Mouse (Mus musculus): ENCODE measurements around the gene Apoa5. TPM values are rescaled to one million over a fixed set of nuclear protein-coding genes. Genes with fewer than 3 reads are reported as not detected.
A peak's percentile ranks its signal among the peaks of the same experiment; 100 is the strongest.

Apoa5 gene
- polyA plus RNA-seq, 1 experiment from 2014 or later, result not detected

DNA sequence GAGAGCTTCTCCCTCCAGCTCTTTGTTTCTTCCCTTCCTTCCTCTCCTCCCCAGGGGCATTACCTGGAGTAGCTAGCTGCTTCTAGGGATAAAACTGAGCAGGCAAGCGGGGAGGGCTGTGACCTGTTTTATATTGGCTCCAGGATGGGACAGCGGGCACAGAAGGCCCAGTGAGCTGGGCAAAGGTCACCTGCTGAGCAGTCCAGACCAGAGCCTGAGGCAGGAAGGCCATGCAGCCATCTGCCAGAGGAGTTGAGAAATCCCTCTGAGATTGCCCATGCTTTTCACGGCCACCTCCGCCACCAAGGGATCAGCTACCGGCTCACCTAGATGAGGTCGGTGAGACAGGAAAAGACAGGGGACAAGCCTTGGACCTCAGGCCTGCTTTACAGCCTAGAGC is 33.2 kb upstream of the Apoa5 start:
- WGBS, result 84% methylated on average over 6 of the region's 6 CpGs
- no peaks in the 10 kb centered on the region for H3K27me3 ChIP-seq (ENCODE audit: control insufficient read depth, insufficient read depth, low read length)
- H3K4me2 ChIP-seq (ENCODE audit: low read length), result no peak overlapping the region
- no peaks in the 10 kb centered on the region for H3K36me3 ChIP-seq (ENCODE audit: control insufficient read depth, insufficient read depth, low read length)
- H3K9me3 ChIP-seq (ENCODE audit: control insufficient read depth, low read length), result no peaks in the 10 kb centered on the region
- H3K4me3 ChIP-seq (replicated peaks; ENCODE audit: low read depth, low read length), result no peak overlapping the region
- H3K9ac ChIP-seq (replicated peaks; ENCODE audit: low read length), result no peak overlapping the region
- H3K4me1 ChIP-seq (ENCODE audit: control insufficient read depth, insufficient read depth, low read length), result 0 out of 2 replicates have a peak, but pooled peaks cover 5% of the 10 kb centered on the region
- no peak for DNase-seq
- no peak overlapping the region for H3K27ac ChIP-seq (replicated peaks; ENCODE audit: low read depth, low read length)
- ATAC-seq (ENCODE audit: low FRiP score, low TSS enrichment), result no peak

- H3K4me2 ChIP-seq (ENCODE audit: low read length), result no peak within 1 kb of the TSS
- H3K4me3 ChIP-seq (replicated peaks; ENCODE audit: low read depth, low read length), result no peak within 1 kb of the TSS
- H3K27ac ChIP-seq (replicated peaks; ENCODE audit: low read depth, low read length), result no peak within 1 kb of the TSS
- no peaks in the 10 kb centered on the region for H3K36me3 ChIP-seq (ENCODE audit: control insufficient read depth, insufficient read depth, low read length)
- ATAC-seq (ENCODE audit: low FRiP score, low TSS enrichment) (no peak), DNase-seq (no peak)
- 0 out of 2 replicates have a peak, but pooled peaks cover 5% of the 10 kb centered on the region for H3K4me1 ChIP-seq (ENCODE audit: control insufficient read depth, insufficient read depth, low read length)
- no peaks in the 10 kb centered on the region for H3K9me3 ChIP-seq (ENCODE audit: control insufficient read depth, low read length)
- H3K27me3 ChIP-seq (ENCODE audit: control insufficient read depth, insufficient read depth, low read length), result no peaks in the 10 kb centered on the region
- H3K9ac ChIP-seq (replicated peaks; ENCODE audit: low read length), result no peak within 1 kb of the TSS
Measured at GRCm38 (mm10) chr9:46235596-46235648, 33.0 kb upstream of the Apoa5 start, which contains the start of gene Apoc3. Apoc3 (minus strand) TSS chr9:46235636.

DNA sequence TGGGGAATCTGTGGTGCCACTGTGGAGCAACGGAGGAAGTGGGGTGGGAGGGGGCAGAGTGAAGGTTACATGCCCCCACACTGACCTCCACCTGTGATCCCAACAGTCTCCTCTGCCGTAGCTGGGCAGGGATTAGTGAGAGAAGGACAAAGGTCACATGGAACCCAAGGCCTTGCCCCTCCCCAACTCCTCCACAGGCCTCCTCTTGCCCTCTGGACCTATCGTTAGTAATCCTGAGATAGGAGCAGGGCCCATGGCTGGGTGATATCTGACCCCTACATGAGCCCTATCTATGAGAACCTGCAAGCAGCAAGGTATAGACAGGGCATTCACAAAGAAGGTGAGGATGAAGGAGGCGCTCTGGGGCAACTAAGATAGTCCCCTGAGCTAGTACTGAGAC is 32.8 kb upstream of the Apoa5 start:
- no peaks in the 10 kb centered on the region for H3K27me3 ChIP-seq (ENCODE audit: control insufficient read depth, insufficient read depth, low read length)
- no peak overlapping the region for H3K4me3 ChIP-seq (replicated peaks; ENCODE audit: low read depth, low read length)
- DNase-seq, result no peak
- H3K4me2 ChIP-seq (ENCODE audit: low read length), result no peak overlapping the region
- ATAC-seq (ENCODE audit: low FRiP score, low TSS enrichment), result no peak
- H3K4me1 ChIP-seq (ENCODE audit: control insufficient read depth, insufficient read depth, low read length), result 0 out of 2 replicates have a peak, but pooled peaks cover 3% of the 10 kb centered on the region
- no peak overlapping the region for H3K9ac ChIP-seq (replicated peaks; ENCODE audit: low read length)
- no peaks in the 10 kb centered on the region for H3K36me3 ChIP-seq (ENCODE audit: control insufficient read depth, insufficient read depth, low read length)
- H3K27ac ChIP-seq (replicated peaks; ENCODE audit: low read depth, low read length), result no peak overlapping the region
- WGBS, result 44% methylated on average over 4 of the region's 4 CpGs
- no peaks in the 10 kb centered on the region for H3K9me3 ChIP-seq (ENCODE audit: control insufficient read depth, low read length)

DNA sequence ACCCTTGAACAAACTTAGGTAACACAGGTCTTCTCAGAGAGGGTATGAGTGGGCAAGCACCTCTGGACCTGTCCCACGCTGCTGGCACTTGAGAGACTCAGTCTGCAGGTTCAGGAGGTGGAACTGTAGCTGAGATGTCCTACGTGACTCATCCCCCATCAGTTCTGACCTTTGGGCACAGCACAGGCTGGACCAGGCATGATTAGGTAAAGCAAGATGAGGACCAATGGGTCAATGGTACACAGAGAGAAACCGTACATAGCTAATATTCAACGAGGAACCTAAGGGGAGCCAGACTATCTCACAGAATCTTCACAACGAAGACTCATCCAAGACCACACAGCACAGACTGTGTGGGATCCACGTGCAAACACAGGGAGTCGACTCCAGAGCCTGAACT is 29.6 kb upstream of the Apoa5 start:
- H3K4me2 ChIP-seq (ENCODE audit: low read length), result no peak overlapping the region
- no peaks in the 10 kb centered on the region for H3K36me3 ChIP-seq (ENCODE audit: control insufficient read depth, insufficient read depth, low read length)
- WGBS, result 89% methylated on average over 7 of the region's 7 CpGs
- H3K27me3 ChIP-seq (ENCODE audit: control insufficient read depth, insufficient read depth, low read length), result no peaks in the 10 kb centered on the region
- H3K9me3 ChIP-seq (ENCODE audit: control insufficient read depth, low read length), result no peaks in the 10 kb centered on the region
- no peak overlapping the region for H3K27ac ChIP-seq (replicated peaks; ENCODE audit: low read depth, low read length)
- DNase-seq (no peak), ATAC-seq (ENCODE audit: low FRiP score, low TSS enrichment) (no peak)
- no peaks in the 10 kb centered on the region for H3K4me1 ChIP-seq (ENCODE audit: control insufficient read depth, insufficient read depth, low read length)
- H3K9ac ChIP-seq (replicated peaks; ENCODE audit: low read length), result no peak overlapping the region
- H3K4me3 ChIP-seq (replicated peaks; ENCODE audit: low read depth, low read length), result no peak overlapping the region

- WGBS, result 77% methylated on average over 7 of the region's 7 CpGs
- no peak for DNase-seq
- no peak for ATAC-seq (ENCODE audit: low FRiP score, low TSS enrichment)
- Histone ChIP-seq H3K9ac (replicated peaks; ENCODE audit: low read length) (no peak within 1 kb of the TSS), H3K4me2 (ENCODE audit: low read length) (no peak within 1 kb of the TSS), H3K9me3 (ENCODE audit: control insufficient read depth, low read length) (no peaks in the 10 kb centered on the region), H3K27ac (replicated peaks; ENCODE audit: low read depth, low read length) (no peak within 1 kb of the TSS), H3K36me3 (ENCODE audit: control insufficient read depth, insufficient read depth, low read length) (no peaks in the 10 kb centered on the region), H3K4me1 (ENCODE audit: control insufficient read depth, insufficient read depth, low read length) (no peaks in the 10 kb centered on the region), H3K27me3 (ENCODE audit: control insufficient read depth, insufficient read depth, low read length) (no peaks in the 10 kb centered on the region), H3K4me3 (replicated peaks; ENCODE audit: low read depth, low read length) (no peak within 1 kb of the TSS)
Measured at GRCm38 (mm10) chr9:46240526-46241153, 27.8 kb upstream of the Apoa5 start, which contains the start of gene Apoa4. Apoa4 (plus strand) TSS chr9:46240696.

- H3K27ac ChIP-seq (replicated peaks; ENCODE audit: low read depth, low read length), result no peak overlapping the region
- ATAC-seq (ENCODE audit: low FRiP score, low TSS enrichment) (no peak), DNase-seq (no peak)
- 82% methylated on average over 2 of the region's 2 CpGs for WGBS
- H3K9me3 ChIP-seq (ENCODE audit: control insufficient read depth, low read length), result no peaks in the 10 kb centered on the region
- H3K36me3 ChIP-seq (ENCODE audit: control insufficient read depth, insufficient read depth, low read length), result no peaks in the 10 kb centered on the region
- H3K9ac ChIP-seq (replicated peaks; ENCODE audit: low read length), result no peak overlapping the region
- H3K27me3 ChIP-seq (ENCODE audit: control insufficient read depth, insufficient read depth, low read length), result no peaks in the 10 kb centered on the region
- no peaks in the 10 kb centered on the region for H3K4me1 ChIP-seq (ENCODE audit: control insufficient read depth, insufficient read depth, low read length)
- H3K4me2 ChIP-seq (ENCODE audit: low read length), result no peak overlapping the region
- H3K4me3 ChIP-seq (replicated peaks; ENCODE audit: low read depth, low read length), result no peak overlapping the region
Measured at GRCm38 (mm10) chr9:46241818-46242217, 26.6 kb upstream of the Apoa5 start.

GRCm38 (mm10) chr9:46243122-46243521 is 25.3 kb upstream of the Apoa5 start:
- Histone ChIP-seq H3K4me2 (ENCODE audit: low read length) (no peak overlapping the region), H3K9me3 (ENCODE audit: control insufficient read depth, low read length) (no peaks in the 10 kb centered on the region), H3K27ac (replicated peaks; ENCODE audit: low read depth, low read length) (no peak overlapping the region), H3K4me1 (ENCODE audit: control insufficient read depth, insufficient read depth, low read length) (no peaks in the 10 kb centered on the region), H3K36me3 (ENCODE audit: control insufficient read depth, insufficient read depth, low read length) (no peaks in the 10 kb centered on the region), H3K4me3 (replicated peaks; ENCODE audit: low read depth, low read length) (no peak overlapping the region), H3K27me3 (ENCODE audit: control insufficient read depth, insufficient read depth, low read length) (no peaks in the 10 kb centered on the region), H3K9ac (replicated peaks; ENCODE audit: low read length) (no peak overlapping the region)
- no peak for DNase-seq
- WGBS, result 76% methylated on average over 4 of the region's 4 CpGs
- no peak for ATAC-seq (ENCODE audit: low FRiP score, low TSS enrichment)

DNA sequence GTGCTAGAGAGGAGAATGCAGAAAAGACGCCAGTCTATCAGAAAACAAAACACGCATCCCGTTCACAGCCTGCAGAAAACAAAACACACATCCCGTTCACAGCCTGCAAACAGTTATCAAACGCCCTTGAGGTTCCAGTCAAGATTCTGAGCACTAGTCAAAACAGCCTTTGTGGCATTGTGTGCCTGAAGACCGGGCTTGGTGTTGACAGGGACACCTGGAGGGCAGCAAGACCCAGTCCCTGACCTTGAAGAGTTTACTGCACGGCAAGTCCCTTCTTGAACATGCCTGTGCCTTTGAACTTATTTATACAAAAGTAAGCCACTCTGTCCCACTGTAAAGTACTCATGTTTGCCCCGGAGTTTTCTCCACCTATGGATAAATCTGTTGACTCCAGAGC is 24.8 kb upstream of the Apoa5 start:
- Histone ChIP-seq H3K27me3 (ENCODE audit: control insufficient read depth, insufficient read depth, low read length) (no peaks in the 10 kb centered on the region), H3K4me2 (ENCODE audit: low read length) (no peak overlapping the region), H3K4me1 (ENCODE audit: control insufficient read depth, insufficient read depth, low read length) (no peaks in the 10 kb centered on the region), H3K9ac (replicated peaks; ENCODE audit: low read length) (no peak overlapping the region), H3K27ac (replicated peaks; ENCODE audit: low read depth, low read length) (no peak overlapping the region), H3K36me3 (ENCODE audit: control insufficient read depth, insufficient read depth, low read length) (no peaks in the 10 kb centered on the region), H3K9me3 (ENCODE audit: control insufficient read depth, low read length) (no peaks in the 10 kb centered on the region), H3K4me3 (replicated peaks; ENCODE audit: low read depth, low read length) (no peak overlapping the region)
- DNase-seq (no peak), ATAC-seq (ENCODE audit: low FRiP score, low TSS enrichment) (no peak)
- 71% methylated on average over 8 of the region's 8 CpGs for whole genome bisulfite sequencing

DNA sequence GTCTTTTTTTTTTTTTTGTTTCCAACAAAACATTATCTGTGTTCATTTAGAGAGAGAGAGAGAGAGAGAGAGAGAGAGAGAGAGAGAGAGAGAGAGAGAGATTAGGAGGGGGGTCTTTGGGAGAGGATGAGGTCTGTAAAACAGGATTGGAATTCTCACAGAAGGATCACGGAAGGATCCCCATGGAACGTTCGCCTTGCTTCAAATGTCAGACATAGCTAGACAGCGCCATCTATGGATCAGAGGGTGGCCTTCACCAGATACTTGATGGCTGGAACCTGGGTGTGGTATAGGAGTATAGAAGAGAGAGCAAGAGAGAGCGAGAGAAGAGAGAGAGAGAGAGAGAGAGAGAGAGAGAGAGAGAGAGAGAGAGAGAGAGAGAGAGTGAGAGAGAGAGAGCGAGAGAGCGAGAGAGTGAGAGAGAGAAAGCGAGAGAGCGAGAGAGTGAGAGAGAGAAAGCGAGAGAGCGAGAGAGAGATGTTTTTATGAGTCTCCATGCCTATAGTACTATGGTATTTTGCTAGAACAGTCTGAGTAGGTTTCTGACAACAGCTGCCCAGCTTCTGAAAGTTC is 21.6 kb upstream of the Apoa5 start:
- no peak overlapping the region for H3K4me2 ChIP-seq (ENCODE audit: low read length)
- 27% methylated on average over 11 of the region's 11 CpGs for WGBS
- peak; percentile 95 for DNase-seq

More for the DNA sequence above, 21.6 kb upstream of the Apoa5 start:
- no peak for ATAC-seq (ENCODE audit: low FRiP score, low TSS enrichment)
- H3K36me3 ChIP-seq (ENCODE audit: control insufficient read depth, insufficient read depth, low read length), result no peaks in the 10 kb centered on the region
- H3K27me3 ChIP-seq (ENCODE audit: control insufficient read depth, insufficient read depth, low read length), result no peaks in the 10 kb centered on the region
- H3K4me1 ChIP-seq (ENCODE audit: control insufficient read depth, insufficient read depth, low read length), result no peaks in the 10 kb centered on the region
- no peak overlapping the region for H3K9ac ChIP-seq (replicated peaks; ENCODE audit: low read length)
- no peak overlapping the region for H3K4me3 ChIP-seq (replicated peaks; ENCODE audit: low read depth, low read length)
- H3K27ac ChIP-seq (replicated peaks; ENCODE audit: low read depth, low read length), result no peak overlapping the region
- no peaks in the 10 kb centered on the region for H3K9me3 ChIP-seq (ENCODE audit: control insufficient read depth, low read length)
